Mouse (Mus musculus) layer of hippocampus, adult 9-10 months (tissue): ENCODE measurements around the gene Trmt112.
A peak's percentile ranks its signal among the peaks of the same experiment; 100 is the strongest.
"Not testable (repeated sequence)": the region's sequence is repeated elsewhere in the genome, so short reads cannot be mapped to it uniquely, and the experiment has no call there.

Experiments used
- DNase-seq: peaks from one replicate; pipeline ENCODE4 v3.0.0; 2022; ENCODE audit warnings: low spot score

Gene Trmt112

GRCm38 (mm10) chr19:6909507-6910289 is at the start of gene Trmt112, which contains the start of gene Prdx5:
Gene Trmt112 (plus strand): TSS chr19:6909698.
Gene Prdx5 (minus strand): TSS chr19:6910106.
- DNase-seq = peak; percentile 82

GRCm38 (mm10) chr19:6859971-6860370 is 49.5 kb upstream of the Trmt112 start:
- no peak for DNase-seq

GRCm38 (mm10) chr19:6860706-6861105 is 48.8 kb upstream of the Trmt112 start:
- no peak for DNase-seq

GRCm38 (mm10) chr19:6861451-6861850 is 48.0 kb upstream of the Trmt112 start:
- no peak for DNase-seq

- DNase-seq = no peak
Observed at GRCm38 (mm10) chr19:6869355-6869754, 40.1 kb upstream of the Trmt112 start.

- DNase-seq = no peak
Observed at GRCm38 (mm10) chr19:6871574-6872271, 37.8 kb upstream of the Trmt112 start.

- DNase-seq = no peak
Observed at GRCm38 (mm10) chr19:6872701-6873100, 36.8 kb upstream of the Trmt112 start.

- DNase-seq = no peak
Observed at GRCm38 (mm10) chr19:6874257-6874656, 35.2 kb upstream of the Trmt112 start.

- DNase-seq = no peak
Observed at GRCm38 (mm10) chr19:6875834-6876233, 33.7 kb upstream of the Trmt112 start.

- DNase-seq = no peak
Observed at GRCm38 (mm10) chr19:6876799-6877198, 32.7 kb upstream of the Trmt112 start.

- no peak for DNase-seq
Observed at GRCm38 (mm10) chr19:6877965-6878364, 31.5 kb upstream of the Trmt112 start.

- DNase-seq = no peak
Observed at GRCm38 (mm10) chr19:6892512-6892911, 17.0 kb upstream of the Trmt112 start.

GRCm38 (mm10) chr19:6893731-6894451 is 15.6 kb upstream of the Trmt112 start:
- DNase-seq = no peak

- DNase-seq = not testable (repeated sequence)
Observed at GRCm38 (mm10) chr19:6895608-6896305, 13.7 kb upstream of the Trmt112 start.

- DNase-seq = no peak
Observed at GRCm38 (mm10) chr19:6899641-6900040, 9.9 kb upstream of the Trmt112 start.

- DNase-seq = no peak
Observed at GRCm38 (mm10) chr19:6903031-6903430, 6.5 kb upstream of the Trmt112 start.

- DNase-seq = no peak
Observed at GRCm38 (mm10) chr19:6904846-6905245, 4.7 kb upstream of the Trmt112 start.

GRCm38 (mm10) chr19:6905498-6906159 is 3.9 kb upstream of the Trmt112 start:
- DNase-seq = no peak

GRCm38 (mm10) chr19:6906199-6906598 is 3.3 kb upstream of the Trmt112 start:
- DNase-seq = no peak

GRCm38 (mm10) chr19:6907094-6907493 is 2.4 kb upstream of the Trmt112 start:
- DNase-seq = no peak

GRCm38 (mm10) chr19:6907811-6908540 is 1.5 kb upstream of the Trmt112 start:
- no peak for DNase-seq
